Mouse (Mus musculus): Measurements from ENCODE around the gene Tbcd. TPM values are rescaled to one million over a fixed set of nuclear protein-coding genes. Genes with fewer than 3 reads are reported as not detected.

Tbcd gene
- polyA plus RNA-seq, 1 experiment from 2014 or later, result 55.6 TPM

DNA sequence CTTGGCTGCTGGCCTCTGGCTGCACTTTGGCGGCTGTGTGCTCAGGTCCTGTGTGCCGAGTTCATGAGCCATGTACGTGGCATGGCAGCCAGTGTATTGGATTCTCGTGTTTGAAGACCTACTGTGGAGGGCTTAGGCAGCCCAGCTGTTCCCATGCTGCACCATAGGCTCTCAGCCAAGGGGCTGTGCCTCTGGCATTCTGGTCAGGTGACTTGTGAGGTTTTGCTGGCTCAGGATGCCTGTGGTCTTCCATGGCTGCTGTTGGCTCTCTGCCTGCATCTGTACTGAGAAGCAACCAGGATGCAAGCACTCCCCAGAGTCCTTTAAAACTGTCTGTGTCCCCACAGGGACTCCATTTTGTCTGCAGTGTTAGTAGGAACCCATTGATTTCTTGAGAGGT is 100.4 kb downstream of the Tbcd start:
- ATAC-seq (ENCODE audit: low FRiP score, low TSS enrichment) (no peak), DNase-seq (peak; percentile 43)
- Histone ChIP-seq H3K9ac (replicated peaks; ENCODE audit: low read length) (no peak overlapping the region), H3K27me3 (ENCODE audit: control insufficient read depth, insufficient read depth, low read length) (no peaks in the 10 kb centered on the region), H3K4me3 (replicated peaks; ENCODE audit: low read depth, low read length) (no peak overlapping the region), H3K9me3 (ENCODE audit: control insufficient read depth, low read length) (no peaks in the 10 kb centered on the region), H3K4me1 (ENCODE audit: control insufficient read depth, insufficient read depth, low read length) (peaks cover 19% of the 10 kb centered on the region), H3K4me2 (ENCODE audit: low read length) (no peak overlapping the region), H3K27ac (replicated peaks; ENCODE audit: low read depth, low read length) (no peak overlapping the region), H3K36me3 (ENCODE audit: control insufficient read depth, insufficient read depth, low read length) (no peaks in the 10 kb centered on the region)
- WGBS, result 69% methylated on average over 4 of the region's 4 CpGs

DNA sequence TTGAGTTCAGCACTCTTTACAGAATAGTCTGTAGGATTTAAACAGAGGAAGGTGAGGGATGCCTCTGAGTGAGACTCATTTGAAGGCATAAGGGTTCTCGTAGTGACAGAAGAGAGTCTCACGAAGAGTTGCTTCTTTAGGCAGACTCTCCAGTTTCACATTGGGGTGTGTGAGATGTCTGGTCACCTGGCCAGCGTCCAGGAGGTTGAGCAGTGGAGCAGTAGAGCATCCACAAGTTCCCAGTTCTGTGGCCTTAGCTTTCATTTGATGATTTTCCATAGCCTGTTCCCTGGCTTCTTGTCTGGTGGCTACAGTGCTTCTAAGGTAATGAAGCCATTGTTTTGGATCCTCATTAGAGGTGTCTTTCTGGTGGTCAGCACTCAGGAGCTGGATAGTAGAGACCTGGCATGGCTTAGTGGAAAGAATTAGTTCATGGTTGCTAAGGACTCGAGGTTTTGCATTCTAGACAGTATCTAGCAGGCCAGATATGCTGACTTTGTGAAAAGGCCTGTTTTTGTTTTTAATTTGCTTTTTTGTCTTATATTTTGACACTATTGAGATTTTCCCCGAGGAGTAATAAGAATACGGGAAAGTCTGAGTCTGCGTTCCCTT is 101.2 kb downstream of the Tbcd start:
- WGBS, result 92% methylated on average over 7 of the region's 7 CpGs
- peaks cover 4% of the 10 kb centered on the region; the same call in 1 of the 2 replicates for H3K36me3 ChIP-seq (ENCODE audit: control insufficient read depth, insufficient read depth, low read length)
- H3K4me2 ChIP-seq (ENCODE audit: low read length), result no peak overlapping the region
- peaks cover 19% of the 10 kb centered on the region for H3K4me1 ChIP-seq (ENCODE audit: control insufficient read depth, insufficient read depth, low read length)
- no peak overlapping the region for H3K9ac ChIP-seq (replicated peaks; ENCODE audit: low read length)
- H3K27me3 ChIP-seq (ENCODE audit: control insufficient read depth, insufficient read depth, low read length), result no peaks in the 10 kb centered on the region
- H3K27ac ChIP-seq (replicated peaks; ENCODE audit: low read depth, low read length), result no peak overlapping the region
- H3K9me3 ChIP-seq (ENCODE audit: control insufficient read depth, low read length), result no peaks in the 10 kb centered on the region
- no peak for ATAC-seq (ENCODE audit: low FRiP score, low TSS enrichment)
- no peak overlapping the region for H3K4me3 ChIP-seq (replicated peaks; ENCODE audit: low read depth, low read length)
- DNase-seq, result peak; percentile 4

DNA sequence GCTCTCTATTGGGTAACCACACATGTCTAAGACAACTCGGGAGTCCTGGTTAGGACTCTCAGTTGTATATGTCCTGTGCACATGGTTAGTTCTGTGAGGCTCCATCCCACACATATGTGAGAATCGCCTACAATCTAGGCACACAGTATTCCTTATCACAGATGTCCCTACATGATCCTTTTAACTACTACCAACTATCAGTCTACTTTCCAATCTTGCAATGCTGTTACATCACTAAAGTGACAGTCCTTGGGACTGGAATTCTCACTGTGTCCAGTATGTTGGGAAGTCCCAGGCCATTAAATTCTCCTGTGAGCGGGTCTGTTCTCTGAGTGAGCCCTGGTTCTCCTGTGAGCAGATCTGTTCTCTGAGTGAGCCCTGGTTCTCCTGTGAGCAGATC is 101.7 kb downstream of the Tbcd start:
- H3K4me2 ChIP-seq (ENCODE audit: low read length), result no peak overlapping the region
- H3K27ac ChIP-seq (replicated peaks; ENCODE audit: low read depth, low read length), result no peak overlapping the region
- H3K9ac ChIP-seq (replicated peaks; ENCODE audit: low read length), result no peak overlapping the region
- no peaks in the 10 kb centered on the region for H3K27me3 ChIP-seq (ENCODE audit: control insufficient read depth, insufficient read depth, low read length)
- peaks cover 19% of the 10 kb centered on the region for H3K4me1 ChIP-seq (ENCODE audit: control insufficient read depth, insufficient read depth, low read length)
- peaks cover 4% of the 10 kb centered on the region; the same call in 1 of the 2 replicates for H3K36me3 ChIP-seq (ENCODE audit: control insufficient read depth, insufficient read depth, low read length)
- ATAC-seq (ENCODE audit: low FRiP score, low TSS enrichment) (no peak), DNase-seq (no peak)
- 94% methylated on average over 3 of the region's 3 CpGs for WGBS
- H3K9me3 ChIP-seq (ENCODE audit: control insufficient read depth, low read length), result no peaks in the 10 kb centered on the region
- H3K4me3 ChIP-seq (replicated peaks; ENCODE audit: low read depth, low read length), result no peak overlapping the region

DNA sequence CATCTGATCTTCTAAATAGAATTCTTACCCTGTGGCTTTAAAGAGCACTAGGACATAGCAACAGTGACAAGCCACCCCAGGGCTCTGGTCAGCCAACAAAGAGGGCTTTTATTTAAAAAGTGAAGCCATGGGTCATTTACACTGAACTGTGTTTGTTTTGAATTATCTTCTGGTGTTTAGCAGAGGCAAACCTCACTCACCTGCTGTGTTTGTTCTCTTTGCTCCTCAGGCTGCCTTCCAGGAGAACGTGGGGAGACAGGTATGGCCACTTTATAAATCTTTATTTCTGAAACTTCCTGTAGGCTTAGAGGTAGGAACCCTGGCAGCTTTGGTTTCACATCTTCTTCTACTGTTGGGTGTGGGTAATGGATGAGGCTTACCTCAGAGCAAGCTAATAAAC is 105.0 kb downstream of the Tbcd start:
- Histone ChIP-seq H3K9me3 (ENCODE audit: control insufficient read depth, low read length) (no peaks in the 10 kb centered on the region), H3K27me3 (ENCODE audit: control insufficient read depth, insufficient read depth, low read length) (no peaks in the 10 kb centered on the region), H3K27ac (replicated peaks; ENCODE audit: low read depth, low read length) (no peak overlapping the region), H3K4me3 (replicated peaks; ENCODE audit: low read depth, low read length) (no peak overlapping the region), H3K36me3 (ENCODE audit: control insufficient read depth, insufficient read depth, low read length) (peaks cover 4% of the 10 kb centered on the region; the same call in 1 of the 2 replicates), H3K9ac (replicated peaks; ENCODE audit: low read length) (no peak overlapping the region), H3K4me2 (ENCODE audit: low read length) (no peak overlapping the region), H3K4me1 (ENCODE audit: control insufficient read depth, insufficient read depth, low read length) (no peaks in the 10 kb centered on the region)
- ATAC-seq (ENCODE audit: low FRiP score, low TSS enrichment) (no peak), DNase-seq (no peak)
- 97% methylated on average over 1 of the region's 1 CpGs for WGBS

DNA sequence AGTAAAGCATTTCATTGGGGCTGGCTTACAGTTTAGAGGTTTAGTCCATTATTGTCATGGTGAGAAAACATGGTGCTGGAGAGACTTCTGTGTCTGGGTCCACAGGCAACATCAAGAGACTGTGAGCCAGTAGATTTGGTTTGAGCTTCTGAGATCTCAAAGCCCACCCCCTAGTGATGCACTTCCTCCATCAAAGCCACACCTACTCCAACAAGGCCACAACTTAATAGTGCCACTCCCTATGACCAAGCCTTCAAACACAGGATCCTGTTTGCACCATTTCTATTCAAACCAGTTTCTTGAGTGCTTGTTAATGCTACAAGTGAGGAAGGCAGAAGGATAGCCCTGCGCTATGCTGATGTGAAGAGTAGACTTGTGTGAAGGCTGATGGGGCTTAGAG is 106.2 kb downstream of the Tbcd start:
- Histone ChIP-seq H3K9me3 (ENCODE audit: control insufficient read depth, low read length) (no peaks in the 10 kb centered on the region), H3K4me3 (replicated peaks; ENCODE audit: low read depth, low read length) (no peak overlapping the region), H3K9ac (replicated peaks; ENCODE audit: low read length) (no peak overlapping the region), H3K27ac (replicated peaks; ENCODE audit: low read depth, low read length) (no peak overlapping the region), H3K36me3 (ENCODE audit: control insufficient read depth, insufficient read depth, low read length) (peaks cover 4% of the 10 kb centered on the region; the same call in 1 of the 2 replicates), H3K4me1 (ENCODE audit: control insufficient read depth, insufficient read depth, low read length) (no peaks in the 10 kb centered on the region), H3K4me2 (ENCODE audit: low read length) (no peak overlapping the region), H3K27me3 (ENCODE audit: control insufficient read depth, insufficient read depth, low read length) (no peaks in the 10 kb centered on the region)
- ATAC-seq (ENCODE audit: low FRiP score, low TSS enrichment) (no peak), DNase-seq (no peak)
- 100% methylated on average over 1 of the region's 1 CpGs for WGBS

DNA sequence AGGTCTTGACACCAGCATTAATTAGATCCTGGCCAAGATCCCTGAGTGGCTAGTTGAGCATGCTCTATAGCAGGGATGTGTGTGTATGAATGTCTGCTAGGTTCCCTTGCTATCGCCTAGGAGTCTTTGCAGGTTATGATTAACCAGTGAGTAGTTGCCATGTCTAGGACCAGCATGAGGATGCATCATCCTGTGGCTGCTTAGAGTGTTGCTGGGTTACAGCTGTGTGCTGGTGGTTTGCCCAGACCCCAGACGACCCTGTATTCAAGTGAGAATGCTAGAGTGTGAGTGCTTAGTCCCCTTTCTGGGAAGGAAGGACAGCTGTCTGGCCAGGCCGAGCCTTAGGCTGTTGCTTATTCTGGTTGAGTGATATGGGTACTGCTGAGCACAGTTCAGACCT is 106.8 kb downstream of the Tbcd start:
- 83% methylated on average over 3 of the region's 3 CpGs for WGBS
- Histone ChIP-seq H3K9ac (replicated peaks; ENCODE audit: low read length) (no peak overlapping the region), H3K4me2 (ENCODE audit: low read length) (no peak overlapping the region), H3K4me3 (replicated peaks; ENCODE audit: low read depth, low read length) (no peak overlapping the region), H3K9me3 (ENCODE audit: control insufficient read depth, low read length) (no peaks in the 10 kb centered on the region), H3K27ac (replicated peaks; ENCODE audit: low read depth, low read length) (no peak overlapping the region), H3K36me3 (ENCODE audit: control insufficient read depth, insufficient read depth, low read length) (peaks cover 4% of the 10 kb centered on the region; the same call in 1 of the 2 replicates), H3K4me1 (ENCODE audit: control insufficient read depth, insufficient read depth, low read length) (no peaks in the 10 kb centered on the region), H3K27me3 (ENCODE audit: control insufficient read depth, insufficient read depth, low read length) (no peaks in the 10 kb centered on the region)
- ATAC-seq (ENCODE audit: low FRiP score, low TSS enrichment) (no peak), DNase-seq (no peak)

DNA sequence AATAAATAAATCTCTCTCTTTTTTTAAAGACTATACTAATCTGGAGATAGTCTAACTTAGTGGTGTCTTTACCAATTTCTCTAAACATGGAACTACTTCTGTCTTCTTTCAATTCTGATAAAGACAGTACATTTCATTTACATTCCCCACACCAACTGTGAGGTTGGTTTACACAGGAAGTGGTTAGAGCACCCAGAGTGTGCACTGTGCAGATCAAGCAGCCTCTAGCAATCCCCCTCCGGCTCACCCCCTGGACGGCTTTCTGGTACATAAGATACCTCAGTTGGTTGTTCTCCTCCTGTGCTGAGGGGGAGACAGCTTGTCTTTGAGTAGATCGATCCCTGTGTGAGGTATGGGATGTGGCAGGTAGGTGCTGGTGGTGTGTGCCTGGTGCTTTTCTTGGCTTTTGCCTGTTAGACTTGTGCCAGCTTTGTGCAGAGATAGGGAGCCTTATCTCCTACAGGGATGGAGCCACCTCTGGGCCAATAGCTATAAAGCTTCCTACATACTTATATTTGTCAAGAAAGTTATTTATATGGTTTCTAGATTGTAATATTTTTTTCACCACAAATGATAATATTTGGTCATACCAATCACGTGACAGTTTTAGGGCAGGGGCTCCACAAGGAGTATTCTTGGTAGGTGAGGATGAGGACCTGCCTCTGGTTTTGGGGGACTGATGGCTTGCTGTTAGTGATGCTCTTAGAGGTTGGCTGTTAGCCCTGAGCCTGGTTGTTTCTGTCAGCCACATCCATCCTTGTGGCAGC is 108.0 kb downstream of the Tbcd start:
- DNase-seq (no peak), ATAC-seq (ENCODE audit: low FRiP score, low TSS enrichment) (no peak)
- H3K27me3 ChIP-seq (ENCODE audit: control insufficient read depth, insufficient read depth, low read length), result no peaks in the 10 kb centered on the region
- no peaks in the 10 kb centered on the region for H3K4me1 ChIP-seq (ENCODE audit: control insufficient read depth, insufficient read depth, low read length)
- H3K36me3 ChIP-seq (ENCODE audit: control insufficient read depth, insufficient read depth, low read length), result peaks cover 9% of the 10 kb centered on the region; the same call in 1 of the 2 replicates
- 95% methylated on average over 4 of the region's 4 CpGs for WGBS
- no peak overlapping the region for H3K4me2 ChIP-seq (ENCODE audit: low read length)
- H3K4me3 ChIP-seq (replicated peaks; ENCODE audit: low read depth, low read length), result no peak overlapping the region
- no peak overlapping the region for H3K27ac ChIP-seq (replicated peaks; ENCODE audit: low read depth, low read length)
- no peak overlapping the region for H3K9ac ChIP-seq (replicated peaks; ENCODE audit: low read length)
- no peaks in the 10 kb centered on the region for H3K9me3 ChIP-seq (ENCODE audit: control insufficient read depth, low read length)

DNA sequence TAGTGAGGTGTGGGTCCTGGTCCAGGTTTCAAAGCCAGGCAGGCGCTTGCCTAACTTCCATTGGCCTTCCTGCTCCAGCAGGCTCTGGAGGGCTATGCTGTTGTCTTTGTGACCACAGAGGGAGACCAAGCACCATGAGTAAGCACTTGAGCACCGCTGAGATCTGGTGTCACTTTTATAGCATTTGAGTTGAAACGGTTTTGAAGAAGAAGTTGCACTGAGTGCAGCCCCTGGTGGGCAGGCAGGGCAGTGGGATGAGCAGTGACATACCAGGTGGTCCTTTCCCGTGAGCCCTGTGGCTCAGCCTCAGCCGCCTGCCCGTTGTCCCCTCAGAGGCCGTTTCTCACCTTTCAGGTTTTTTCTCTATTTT is 108.5 kb downstream of the Tbcd start:
- DNase-seq (no peak), ATAC-seq (ENCODE audit: low FRiP score, low TSS enrichment) (no peak)
- Histone ChIP-seq H3K4me3 (replicated peaks; ENCODE audit: low read depth, low read length) (no peak overlapping the region), H3K27me3 (ENCODE audit: control insufficient read depth, insufficient read depth, low read length) (no peaks in the 10 kb centered on the region), H3K4me2 (ENCODE audit: low read length) (no peak overlapping the region), H3K9ac (replicated peaks; ENCODE audit: low read length) (no peak overlapping the region), H3K27ac (replicated peaks; ENCODE audit: low read depth, low read length) (no peak overlapping the region), H3K36me3 (ENCODE audit: control insufficient read depth, insufficient read depth, low read length) (peaks cover 13% of the 10 kb centered on the region; the same call in 1 of the 2 replicates), H3K4me1 (ENCODE audit: control insufficient read depth, insufficient read depth, low read length) (no peaks in the 10 kb centered on the region), H3K9me3 (ENCODE audit: control insufficient read depth, low read length) (no peaks in the 10 kb centered on the region)
- 84% methylated on average over 7 of the region's 7 CpGs for WGBS

DNA sequence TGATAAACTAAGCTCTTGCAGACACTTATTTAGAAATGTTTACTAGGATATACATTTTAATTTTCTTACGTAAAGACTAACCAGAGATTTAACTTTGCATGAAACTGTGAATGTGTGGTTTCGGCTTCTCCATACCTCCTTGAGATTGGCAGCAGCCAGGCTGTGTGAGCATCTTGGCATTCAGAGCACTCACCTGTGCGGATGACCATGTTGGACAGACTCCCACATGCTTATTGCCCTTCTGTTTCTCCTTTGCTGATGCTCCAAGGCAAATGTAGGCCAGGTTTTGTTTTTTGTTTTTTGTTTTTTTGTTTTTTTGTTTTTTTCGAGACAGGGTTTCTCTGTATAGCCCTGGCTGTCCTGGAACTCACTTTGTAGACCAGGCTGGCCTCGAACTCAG is 111.6 kb downstream of the Tbcd start:
- H3K4me3 ChIP-seq (replicated peaks; ENCODE audit: low read depth, low read length), result no peak overlapping the region
- H3K9me3 ChIP-seq (ENCODE audit: control insufficient read depth, low read length), result no peaks in the 10 kb centered on the region
- H3K4me2 ChIP-seq (ENCODE audit: low read length), result no peak overlapping the region
- no peaks in the 10 kb centered on the region for H3K4me1 ChIP-seq (ENCODE audit: control insufficient read depth, insufficient read depth, low read length)
- no peak overlapping the region for H3K9ac ChIP-seq (replicated peaks; ENCODE audit: low read length)
- 96% methylated on average over 5 of the region's 5 CpGs for WGBS
- no peaks in the 10 kb centered on the region for H3K27me3 ChIP-seq (ENCODE audit: control insufficient read depth, insufficient read depth, low read length)
- H3K27ac ChIP-seq (replicated peaks; ENCODE audit: low read depth, low read length), result no peak overlapping the region
- peaks cover 10% of the 10 kb centered on the region; the same call in 1 of the 2 replicates for H3K36me3 ChIP-seq (ENCODE audit: control insufficient read depth, insufficient read depth, low read length)
- ATAC-seq (ENCODE audit: low FRiP score, low TSS enrichment) (no peak), DNase-seq (no peak)

All from midbrain, embryonic 14.5 days (tissue).